16 mouse cellular contexts compared by ENCODE assay signal in the genomic region with DNA sequence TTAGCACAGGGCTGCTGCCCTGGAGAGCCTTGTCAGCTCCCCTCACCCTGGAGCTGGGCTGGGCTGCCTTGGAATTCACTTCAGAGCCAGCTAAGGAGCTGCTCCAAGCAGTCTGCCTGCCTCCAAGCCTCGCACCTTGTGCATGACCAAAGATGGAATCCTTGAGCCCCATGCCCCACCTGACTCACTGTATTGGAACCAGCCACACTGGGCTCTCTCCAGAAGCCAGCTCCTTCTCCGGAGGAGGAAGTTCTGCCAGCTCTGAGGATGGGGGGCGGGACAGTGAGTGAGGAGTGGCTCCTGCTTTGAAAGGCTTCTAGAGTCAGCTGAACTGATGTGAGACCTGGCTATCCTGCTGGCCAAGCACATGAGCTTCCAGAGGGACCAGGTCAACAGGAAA. TPM values are rescaled to one million over a fixed set of nuclear protein-coding genes. Genes with fewer than 3 reads are reported as not detected.
A peak's percentile ranks its signal among the peaks of the same experiment; 100 is the strongest.
DNase-seq lines count a peak whose midpoint lies in the region; ATAC-seq and TF ChIP-seq lines count a peak whose summit lies in the region.
"Had no signal": no experiment of that assay in that cellular context is flagged by ENCODE, and none has a peak within 500 bp of the region (broad histone marks: within the 10 kb centered on the region; RNA-seq: fewer than 3 reads in every experiment).

No protein-coding gene starts in this region.

- ATAC-seq in heart, embryonic 11.5 days (replicated peaks; ENCODE audit: insufficient number of reproducible peaks, low FRiP score, low TSS enrichment): no peak
- ATAC-seq in liver, postnatal 0 days: no peak
- ATAC-seq: inflammation-experienced regulatory T-cells, adult 6 months; liver, embryonic 12.5 days; midbrain, embryonic 16.5 days had no signal

- no peak overlapping the region for H3K4me2 ChIP-seq in heart, embryonic 11.5 days
- H3K4me2 ChIP-seq in liver, postnatal 0 days (ENCODE audit: low read depth, low read length): no peak overlapping the region
- H3K4me2 ChIP-seq: liver, embryonic 12.5 days had no signal

- H3K4me3 ChIP-seq in heart, embryonic 10.5 days: no peak overlapping the region
- no peak overlapping the region for H3K4me3 ChIP-seq in heart, embryonic 11.5 days (ENCODE audit: low read depth, low read length)
- no peak overlapping the region for H3K4me3 ChIP-seq in liver, postnatal 0 days (ENCODE audit: low read depth, low read length)
- H3K4me3 ChIP-seq: liver, embryonic 12.5 days had no signal

- no peak for DNase-seq in heart, embryonic 10.5 days (ENCODE audit: low spot score)
- DNase-seq in 3T3-L1 (ENCODE audit: low read depth, low spot score): peak; percentile 19
- DNase-seq in gastrocnemius, postnatal 25 days: peak; percentile 67
- peak; percentile 75 for DNase-seq in lung, postnatal 25 days (ENCODE audit: low spot score)
- DNase-seq in adrenal gland, postnatal 36 days: no peak
- no peak for DNase-seq in liver, postnatal 0 days
- DNase-seq in cerebellum, adult 8-10 months: no peak
- DNase-seq: thymus, postnatal 14 days had no signal

- H3K27ac ChIP-seq in heart, embryonic 10.5 days: peak overlapping the region; percentile 69; the same call in 1 of the 2 replicates
- H3K27ac ChIP-seq in heart, embryonic 11.5 days (ENCODE audit: low read depth, low read length): no peak overlapping the region
- no peak overlapping the region for H3K27ac ChIP-seq in liver, postnatal 0 days (ENCODE audit: low read depth)
- H3K27ac ChIP-seq: liver, embryonic 12.5 days had no signal

- no peak for TF ChIP-seq EP300 in liver, postnatal 0 days (IDR thresholded peaks at IDR 0.05; ENCODE audit: low read depth)

- no peak overlapping the region for H3K9ac ChIP-seq in heart, embryonic 11.5 days (ENCODE audit: low read depth, low read length)
- no peak overlapping the region for H3K9ac ChIP-seq in liver, postnatal 0 days (replicated peaks)
- H3K9ac ChIP-seq: liver, embryonic 12.5 days had no signal

- peaks cover 11% of the 10 kb centered on the region; the same call in 1 of the 2 replicates for H3K36me3 ChIP-seq in heart, embryonic 10.5 days
- H3K36me3 ChIP-seq in heart, embryonic 11.5 days (ENCODE audit: control insufficient read depth, insufficient read depth, low read length): no peaks in the 10 kb centered on the region
- 0 out of 2 replicates have a peak, but pooled peaks cover 3% of the 10 kb centered on the region for H3K36me3 ChIP-seq in liver, postnatal 0 days (replicated peaks; ENCODE audit: insufficient read depth, low read length)

- H3K27me3 ChIP-seq in heart, embryonic 10.5 days (ENCODE audit: insufficient read depth, poor library complexity, severe bottlenecking): no peaks in the 10 kb centered on the region
- H3K27me3 ChIP-seq in heart, embryonic 11.5 days (ENCODE audit: control insufficient read depth, insufficient read depth, low read length): no peaks in the 10 kb centered on the region
- H3K27me3 ChIP-seq in liver, postnatal 0 days (ENCODE audit: insufficient read depth, low read length): no peaks in the 10 kb centered on the region
- H3K27me3 ChIP-seq: liver, embryonic 12.5 days had no signal

- H3K9me3 ChIP-seq in heart, embryonic 10.5 days: no peaks in the 10 kb centered on the region
- no peaks in the 10 kb centered on the region for H3K9me3 ChIP-seq in heart, embryonic 11.5 days (replicated peaks; ENCODE audit: control insufficient read depth, low read length)
- no peaks in the 10 kb centered on the region for H3K9me3 ChIP-seq in liver, postnatal 0 days (ENCODE audit: low read length)
- H3K9me3 ChIP-seq: liver, embryonic 12.5 days had no signal

- peaks cover 61% of the 10 kb centered on the region for H3K4me1 ChIP-seq in heart, embryonic 10.5 days
- peaks cover 38% of the 10 kb centered on the region for H3K4me1 ChIP-seq in heart, embryonic 11.5 days (ENCODE audit: control insufficient read depth, insufficient read depth, low read length)
- peaks cover 7% of the 10 kb centered on the region; the same call in 1 of the 2 replicates for H3K4me1 ChIP-seq in liver, postnatal 0 days (ENCODE audit: insufficient read depth)

- no peak for TF ChIP-seq CTCF in liver, postnatal 0 days (IDR thresholded peaks at IDR 0.05; ENCODE audit: low read depth)

- WGBS in heart, embryonic 10.5 days: 77% methylated on average over 3 of the region's 3 CpGs
- 70% methylated on average over 3 of the region's 3 CpGs for WGBS in heart, embryonic 11.5 days (ENCODE audit: insufficient replicate concordance)
- WGBS in liver, postnatal 0 days (ENCODE audit: insufficient replicate concordance): 63% methylated on average over 3 of the region's 3 CpGs

RNA-seq across cellular contexts. Expression of gene Manbal, which starts 6.3 kb away (rescaled TPM):
- 63.2 and 68.2 TPM in 2 replicates for polyA plus RNA-seq in heart, embryonic 10.5 days (2016; fragmentation: Nextera tagmentation; extraction: Ambion mirVana)
- polyA plus RNA-seq in heart, embryonic 11.5 days (2014; fragmentation: Nextera tagmentation; extraction: Ambion mirVana): 29.8 and 35.8 TPM in 2 replicates
- total RNA-seq in gastrocnemius, postnatal 25 days (2021): 10 to 100 TPM; 12.5 to 15.7 TPM
- 10 to 100 TPM; 31.6 to 34.1 TPM for total RNA-seq in adrenal gland, postnatal 36 days (2021)
- polyA plus RNA-seq in liver, postnatal 0 days (2015; fragmentation: Nextera tagmentation; extraction: Ambion mirVana): 22.8 and 23.4 TPM in 2 replicates

RNA-seq across cellular contexts. Expression of gene Ghrh, which starts 26.4 kb away (rescaled TPM):
- not detected in 2 replicates for polyA plus RNA-seq in heart, embryonic 10.5 days (2016; fragmentation: Nextera tagmentation; extraction: Ambion mirVana)
- not detected in 2 replicates for polyA plus RNA-seq in heart, embryonic 11.5 days (2014; fragmentation: Nextera tagmentation; extraction: Ambion mirVana)
- not detected for total RNA-seq in gastrocnemius, postnatal 25 days (2021)
- total RNA-seq in adrenal gland, postnatal 36 days (2021): not detected
- polyA plus RNA-seq in liver, postnatal 0 days (2015; fragmentation: Nextera tagmentation; extraction: Ambion mirVana): not detected in 2 replicates
- total RNA-seq: common myeloid progenitor, adult 5-6 weeks; neutrophil, adult 5-6 weeks had no signal
- polyA plus RNA-seq: C2C12; heart, embryonic 14.5 days; inflammation-experienced regulatory T-cells, adult 6 months; liver, embryonic 12.5 days had no signal

RNA-seq across cellular contexts. Expression of gene Src, which starts 44.6 kb away (rescaled TPM):
- polyA plus RNA-seq in heart, embryonic 10.5 days (2016; fragmentation: Nextera tagmentation; extraction: Ambion mirVana): 9.3 and 12.7 TPM in 2 replicates
- 4.7 and 6.2 TPM in 2 replicates for polyA plus RNA-seq in heart, embryonic 11.5 days (2014; fragmentation: Nextera tagmentation; extraction: Ambion mirVana)
- total RNA-seq in gastrocnemius, postnatal 25 days (2021): 1 to 10 TPM; 3.1 to 3.6 TPM
- total RNA-seq in adrenal gland, postnatal 36 days (2021): 10 to 100 TPM; 17.7 to 18.0 TPM
- 1.6 and 1.8 TPM in 2 replicates for polyA plus RNA-seq in liver, postnatal 0 days (2015; fragmentation: Nextera tagmentation; extraction: Ambion mirVana)

Comparison
In these comparisons a context has a peak if more than half of its experiments do, and no peak if none do; other contexts are left out.
1. DNase-seq: peak in 3T3-L1 (single experiment), gastrocnemius, postnatal 25 days (single experiment) and lung, postnatal 25 days (single experiment); none in heart, embryonic 10.5 days (single experiment), adrenal gland, postnatal 36 days (0 of 2), liver, postnatal 0 days (single experiment) and cerebellum, adult 8-10 months (single experiment).